Mouse (Mus musculus) kidney, embryonic 14.5 days (tissue): Measurements from ENCODE around the gene Rps17. TPM values are rescaled to one million over a fixed set of nuclear protein-coding genes. Genes with fewer than 3 reads are reported as not detected.

Source experiments
- ATAC-seq: fragments of 200-750 bp; cut with Nextera tagmentation; 2 replicates; pipeline ENCODE4 v1.8.0; 2017; ENCODE audit warnings: moderate number of reproducible peaks, mild to moderate bottlenecking, moderate TSS enrichment, moderate library complexity; ENCODE audit not compliant: low FRiP score, low TSS enrichment
- H3K27ac ChIP-seq: fragments of 300-500 bp; sonication (generic); 2 replicates; pipeline ENCODE4 v1.5.1; 2014; ENCODE audit warnings: low read depth, mild to moderate bottlenecking, low read length, moderate library complexity, mixed read lengths
- H3K27me3 ChIP-seq: fragments of 300-500 bp; sonication (generic); 2 replicates; pipeline ENCODE4 v1.6.1; 2014; ENCODE audit warnings: mild to moderate bottlenecking, low read length; ENCODE audit not compliant: control insufficient read depth, insufficient read depth
- H3K36me3 ChIP-seq: fragments of 300-500 bp; sonication (generic); 2 replicates; pipeline ENCODE4 v1.6.1; 2014; ENCODE audit warnings: low read length, mixed read lengths; ENCODE audit not compliant: control insufficient read depth, insufficient read depth
- H3K4me1 ChIP-seq: fragments of 300-500 bp; sonication (generic); 2 replicates; pipeline ENCODE4 v1.6.1; 2014; ENCODE audit warnings: low read length, mixed read lengths; ENCODE audit not compliant: control insufficient read depth, insufficient read depth
- H3K4me2 ChIP-seq: fragments of 300-500 bp; sonication (generic); replicated peaks from 2 replicates; pipeline ENCODE4 v1.6.1; 2014; ENCODE audit warnings: low read depth, mild to moderate bottlenecking, low read length
- H3K4me3 ChIP-seq: fragments of 300-500 bp; sonication (generic); 2 replicates; pipeline ENCODE4 v1.5.1; 2014; ENCODE audit warnings: mild to moderate bottlenecking, low read length
- H3K9ac ChIP-seq: fragments of 300-500 bp; sonication (generic); 2 replicates; pipeline ENCODE4 v1.6.1; 2014; ENCODE audit warnings: low read depth, mild to moderate bottlenecking, low read length, moderate library complexity
- H3K9me3 ChIP-seq: fragments of 300-500 bp; sonication (generic); 2 replicates; pipeline ENCODE4 v1.6.1; 2016; ENCODE audit warnings: low read length; ENCODE audit not compliant: control insufficient read depth
- WGBS: fragments of 180-500 bp; shearing (Covaris S2); extraction: QIAGEN DNeasy Blood & Tissue Kit; methylation state at CpG from one replicate; pipeline ENCODE4 v1.1.7; 2014; 5-methylcytosine and 5-hydroxymethylcytosine counted together
- polyA plus RNA-seq: library from polyadenylated mRNA; unstranded; fragments of >200 nt; fragmentation: Nextera tagmentation; extraction: Ambion mirVana; gene quantifications from 2 replicates; pipeline ENCODE4 v1.2.1, GENCODE M21; 2014

The Rps17 gene
- polyA plus RNA-seq, 1 experiment from 2014 or later: 1,503 TPM

GRCm38 (mm10) chr7:81337785-81338521 is 7.1 kb downstream of the Rps17 start:
- WGBS: 93% methylated on average over 21 of the region's 21 CpGs
- ATAC-seq: no peak
- peaks cover 61% of the 10 kb centered on the region for H3K36me3 ChIP-seq

GRCm38 (mm10) chr7:81336432-81336786 is 8.6 kb downstream of the Rps17 start:
- no peak for ATAC-seq
- H3K27ac ChIP-seq: peak overlapping the region; percentile 20; the same call in 1 of the 2 replicates
- no peaks in the 10 kb centered on the region for H3K4me1 ChIP-seq
- no peaks in the 10 kb centered on the region for H3K9me3 ChIP-seq
- no peaks in the 10 kb centered on the region for H3K27me3 ChIP-seq
- H3K9ac ChIP-seq: no peak overlapping the region
- peaks cover 57% of the 10 kb centered on the region for H3K36me3 ChIP-seq
- H3K4me3 ChIP-seq: no peak overlapping the region
- H3K4me2 ChIP-seq: no peak overlapping the region
- WGBS: 44% methylated on average over 8 of the region's 8 CpGs

More at GRCm38 (mm10) chr7:81337785-81338521, 7.1 kb downstream of the Rps17 start:
- Histone ChIP-seq H3K9me3 (no peaks in the 10 kb centered on the region), H3K4me2 (no peak overlapping the region), H3K27me3 (no peaks in the 10 kb centered on the region), H3K4me3 (no peak overlapping the region), H3K4me1 (peaks cover 4% of the 10 kb centered on the region; the same call in 1 of the 2 replicates), H3K27ac (no peak overlapping the region), H3K9ac (no peak overlapping the region)

- 82% methylated on average over 18 of the region's 18 CpGs for WGBS
- Histone ChIP-seq H3K9ac (no peak overlapping the region), H3K27ac (peak overlapping the region; percentile 20; the same call in 1 of the 2 replicates), H3K4me2 (no peak overlapping the region), H3K4me3 (no peak overlapping the region), H3K27me3 (no peaks in the 10 kb centered on the region), H3K9me3 (no peaks in the 10 kb centered on the region), H3K4me1 (no peaks in the 10 kb centered on the region), H3K36me3 (peaks cover 53% of the 10 kb centered on the region)
- ATAC-seq: no peak
Measured at GRCm38 (mm10) chr7:81335705-81336431, 9.2 kb downstream of the Rps17 start.

GRCm38 (mm10) chr7:81331851-81332250 is 13.2 kb downstream of the Rps17 start:
- no peaks in the 10 kb centered on the region for H3K4me1 ChIP-seq
- no peak overlapping the region for H3K9ac ChIP-seq
- no peaks in the 10 kb centered on the region for H3K27me3 ChIP-seq
- 65% methylated on average over 7 of the region's 7 CpGs for WGBS
- no peak for ATAC-seq
- no peak overlapping the region for H3K4me3 ChIP-seq
- peaks cover 28% of the 10 kb centered on the region for H3K36me3 ChIP-seq
- H3K9me3 ChIP-seq: no peaks in the 10 kb centered on the region
- no peak overlapping the region for H3K27ac ChIP-seq
- H3K4me2 ChIP-seq: no peak overlapping the region

- no peaks in the 10 kb centered on the region for H3K4me1 ChIP-seq
- H3K27me3 ChIP-seq: no peaks in the 10 kb centered on the region
- H3K4me2 ChIP-seq: no peak overlapping the region
- no peak overlapping the region for H3K9ac ChIP-seq
- WGBS: 31% methylated on average over 3 of the region's 3 CpGs
- no peak overlapping the region for H3K4me3 ChIP-seq
- no peaks in the 10 kb centered on the region for H3K9me3 ChIP-seq
- no peak for ATAC-seq
- H3K36me3 ChIP-seq: peaks cover 28% of the 10 kb centered on the region
- no peak overlapping the region for H3K27ac ChIP-seq
Measured at GRCm38 (mm10) chr7:81330767-81331166, 14.3 kb downstream of the Rps17 start.

- Histone ChIP-seq H3K36me3 (peaks cover 13% of the 10 kb centered on the region), H3K9me3 (no peaks in the 10 kb centered on the region), H3K4me3 (no peak overlapping the region), H3K27ac (no peak overlapping the region), H3K27me3 (no peaks in the 10 kb centered on the region), H3K4me2 (no peak overlapping the region), H3K4me1 (no peaks in the 10 kb centered on the region), H3K9ac (no peak overlapping the region)
- ATAC-seq: no peak
- WGBS: 78% methylated on average over 10 of the region's 10 CpGs
Measured at GRCm38 (mm10) chr7:81327661-81328060, 17.4 kb downstream of the Rps17 start.

GRCm38 (mm10) chr7:81326859-81327258 is 18.2 kb downstream of the Rps17 start:
- H3K36me3 ChIP-seq: peaks cover 5% of the 10 kb centered on the region; the same call in 1 of the 2 replicates
- no peaks in the 10 kb centered on the region for H3K27me3 ChIP-seq
- no peak for ATAC-seq
- H3K27ac ChIP-seq: no peak overlapping the region
- no peaks in the 10 kb centered on the region for H3K9me3 ChIP-seq
- WGBS: 82% methylated on average over 6 of the region's 6 CpGs
- no peaks in the 10 kb centered on the region for H3K4me1 ChIP-seq
- H3K4me2 ChIP-seq: no peak overlapping the region
- no peak overlapping the region for H3K9ac ChIP-seq
- no peak overlapping the region for H3K4me3 ChIP-seq

- Histone ChIP-seq H3K4me1 (no peaks in the 10 kb centered on the region), H3K4me3 (no peak overlapping the region), H3K27me3 (no peaks in the 10 kb centered on the region), H3K9me3 (no peaks in the 10 kb centered on the region), H3K9ac (no peak overlapping the region), H3K36me3 (0 out of 2 replicates have a peak, but pooled peaks cover 5% of the 10 kb centered on the region), H3K27ac (no peak overlapping the region), H3K4me2 (no peak overlapping the region)
- no peak for ATAC-seq
- 86% methylated on average over 12 of the region's 12 CpGs for WGBS
Measured at GRCm38 (mm10) chr7:81326043-81326442, 19.0 kb downstream of the Rps17 start.

GRCm38 (mm10) chr7:81321776-81322175 is 23.3 kb downstream of the Rps17 start:
- Histone ChIP-seq H3K4me2 (no peak overlapping the region), H3K9ac (no peak overlapping the region), H3K36me3 (no peaks in the 10 kb centered on the region), H3K9me3 (no peaks in the 10 kb centered on the region), H3K4me3 (no peak overlapping the region), H3K4me1 (no peaks in the 10 kb centered on the region), H3K27me3 (no peaks in the 10 kb centered on the region), H3K27ac (no peak overlapping the region)
- ATAC-seq: peak; percentile 15; the same call in 1 of the 2 replicates
- 82% methylated on average over 5 of the region's 5 CpGs for WGBS
